Mouse (Mus musculus): ENCODE measurements around the gene Grk1. TPM values are rescaled to one million over a fixed set of nuclear protein-coding genes. Genes with fewer than 3 reads are reported as not detected.

Gene Grk1
- polyA plus RNA-seq, 1 experiment from 2014 or later, result not detected

- WGBS, result 79% methylated on average over 13 of the region's 13 CpGs
- no peaks in the 10 kb centered on the region for H3K4me1 ChIP-seq (ENCODE audit: control insufficient read depth, insufficient read depth, low read length)
- no peaks in the 10 kb centered on the region for H3K27me3 ChIP-seq (ENCODE audit: control insufficient read depth, insufficient read depth, low read depth, low read length)
- H3K27ac ChIP-seq (ENCODE audit: low read length), result no peak overlapping the region
- no peaks in the 10 kb centered on the region for H3K9me3 ChIP-seq (replicated peaks; ENCODE audit: control insufficient read depth, low read length, poor library complexity, severe bottlenecking)
- no peak overlapping the region for H3K4me3 ChIP-seq (ENCODE audit: low read depth, low read length)
- no peaks in the 10 kb centered on the region for H3K36me3 ChIP-seq (ENCODE audit: control insufficient read depth, insufficient read depth, low read length)
- no peak overlapping the region for H3K9ac ChIP-seq (ENCODE audit: low read depth, low read length)
- ATAC-seq, result no peak
- H3K4me2 ChIP-seq (ENCODE audit: low read length), result no peak overlapping the region
These were observed 18.5 kb upstream of the Grk1 start for GRCm38 (mm10) chr8:13386366-13386765.

- Histone ChIP-seq H3K9ac (ENCODE audit: low read depth, low read length) (no peak overlapping the region), H3K4me3 (ENCODE audit: low read depth, low read length) (no peak overlapping the region), H3K9me3 (replicated peaks; ENCODE audit: control insufficient read depth, low read length, poor library complexity, severe bottlenecking) (no peaks in the 10 kb centered on the region), H3K27ac (ENCODE audit: low read length) (no peak overlapping the region), H3K36me3 (ENCODE audit: control insufficient read depth, insufficient read depth, low read length) (no peaks in the 10 kb centered on the region), H3K27me3 (ENCODE audit: control insufficient read depth, insufficient read depth, low read depth, low read length) (no peaks in the 10 kb centered on the region), H3K4me1 (ENCODE audit: control insufficient read depth, insufficient read depth, low read length) (no peaks in the 10 kb centered on the region), H3K4me2 (ENCODE audit: low read length) (no peak overlapping the region)
- 84% methylated on average over 8 of the region's 8 CpGs for WGBS
- no peak for ATAC-seq
These were observed 17.2 kb upstream of the Grk1 start for GRCm38 (mm10) chr8:13387728-13388127.

DNA sequence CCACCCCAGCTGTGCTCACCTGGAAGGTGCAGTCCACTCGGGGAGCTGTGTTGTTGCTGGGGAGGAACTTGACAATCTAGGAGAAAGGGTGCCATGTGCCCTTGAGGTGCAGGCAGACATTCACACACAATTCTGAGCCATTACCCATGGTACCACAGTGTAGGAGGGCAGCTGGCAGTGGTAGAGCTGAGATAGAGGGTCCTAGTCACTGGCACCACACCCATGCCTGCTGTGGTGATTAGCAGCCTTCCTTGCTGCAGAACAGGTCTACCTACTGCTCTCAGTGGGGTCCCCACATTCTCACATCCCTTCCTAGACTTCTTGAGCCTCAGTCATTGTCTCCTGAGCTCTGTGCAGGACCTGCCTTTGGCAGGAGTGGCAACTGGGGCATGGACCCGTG, 16.1 kb upstream of the Grk1 start:
- no peak overlapping the region for H3K9ac ChIP-seq (ENCODE audit: low read depth, low read length)
- no peaks in the 10 kb centered on the region for H3K4me1 ChIP-seq (ENCODE audit: control insufficient read depth, insufficient read depth, low read length)
- H3K36me3 ChIP-seq (ENCODE audit: control insufficient read depth, insufficient read depth, low read length), result no peaks in the 10 kb centered on the region
- no peak overlapping the region for H3K4me2 ChIP-seq (ENCODE audit: low read length)
- no peak for ATAC-seq
- no peak overlapping the region for H3K4me3 ChIP-seq (ENCODE audit: low read depth, low read length)
- H3K9me3 ChIP-seq (replicated peaks; ENCODE audit: control insufficient read depth, low read length, poor library complexity, severe bottlenecking), result no peaks in the 10 kb centered on the region
- 84% methylated on average over 2 of the region's 2 CpGs for WGBS
- no peaks in the 10 kb centered on the region for H3K27me3 ChIP-seq (ENCODE audit: control insufficient read depth, insufficient read depth, low read depth, low read length)
- H3K27ac ChIP-seq (ENCODE audit: low read length), result no peak overlapping the region

DNA sequence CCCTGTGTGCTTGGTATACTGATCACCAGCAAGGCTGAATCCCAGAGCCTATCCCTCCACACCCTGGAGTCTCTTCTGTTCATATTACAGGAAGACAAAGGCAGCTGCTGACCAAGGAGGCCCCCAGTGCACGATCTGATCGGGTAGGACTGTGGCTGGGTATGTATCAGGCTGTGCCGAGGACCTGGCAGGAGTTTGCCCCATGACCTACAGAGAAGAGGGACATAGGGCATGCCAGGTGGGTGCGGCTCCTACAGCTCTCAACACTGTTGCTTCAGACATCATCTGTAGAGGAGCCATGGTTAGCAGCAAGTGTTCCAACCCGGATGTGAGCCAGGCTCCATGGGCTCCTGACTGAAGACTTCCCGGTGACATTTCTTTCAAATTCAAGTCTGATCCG, 11.0 kb upstream of the Grk1 start:
- no peaks in the 10 kb centered on the region for H3K9me3 ChIP-seq (replicated peaks; ENCODE audit: control insufficient read depth, low read length, poor library complexity, severe bottlenecking)
- WGBS, result 90% methylated on average over 7 of the region's 7 CpGs
- H3K4me2 ChIP-seq (ENCODE audit: low read length), result no peak overlapping the region
- H3K9ac ChIP-seq (ENCODE audit: low read depth, low read length), result no peak overlapping the region
- no peak for ATAC-seq
- no peak overlapping the region for H3K4me3 ChIP-seq (ENCODE audit: low read depth, low read length)
- H3K27ac ChIP-seq (ENCODE audit: low read length), result no peak overlapping the region
- H3K4me1 ChIP-seq (ENCODE audit: control insufficient read depth, insufficient read depth, low read length), result no peaks in the 10 kb centered on the region
- no peaks in the 10 kb centered on the region for H3K36me3 ChIP-seq (ENCODE audit: control insufficient read depth, insufficient read depth, low read length)
- H3K27me3 ChIP-seq (ENCODE audit: control insufficient read depth, insufficient read depth, low read depth, low read length), result no peaks in the 10 kb centered on the region

DNA sequence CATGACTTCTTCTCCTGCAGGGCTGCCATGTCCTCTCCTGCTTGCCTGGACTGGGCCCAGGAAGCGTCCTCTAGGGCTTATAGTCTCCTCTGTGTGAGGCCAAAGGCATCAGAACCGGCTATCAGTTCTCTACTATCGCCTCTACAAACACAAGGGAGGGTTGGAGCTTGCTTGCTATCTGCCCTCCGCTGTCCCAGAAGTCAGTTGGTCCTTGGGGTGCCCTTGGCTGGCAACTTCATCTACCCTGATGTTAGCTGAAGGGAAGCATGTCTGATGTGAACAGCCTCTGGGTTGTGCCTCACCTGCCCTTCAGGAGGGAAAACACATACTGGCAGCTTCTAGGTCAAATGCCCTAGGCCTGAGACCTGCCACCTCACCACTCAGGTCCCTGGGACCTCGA, 8.2 kb upstream of the Grk1 start, which contains the start of gene Atp4b:
Gene Atp4b, minus strand, starts transcription at position 101 of the 400 bp plus-strand sequence.
- Histone ChIP-seq H3K4me1 (ENCODE audit: control insufficient read depth, insufficient read depth, low read length) (no peaks in the 10 kb centered on the region), H3K4me2 (ENCODE audit: low read length) (no peak within 1 kb of the TSS), H3K27ac (ENCODE audit: low read length) (no peak within 1 kb of the TSS), H3K9me3 (replicated peaks; ENCODE audit: control insufficient read depth, low read length, poor library complexity, severe bottlenecking) (no peaks in the 10 kb centered on the region), H3K4me3 (ENCODE audit: low read depth, low read length) (no peak within 1 kb of the TSS), H3K27me3 (ENCODE audit: control insufficient read depth, insufficient read depth, low read depth, low read length) (no peaks in the 10 kb centered on the region), H3K36me3 (ENCODE audit: control insufficient read depth, insufficient read depth, low read length) (no peaks in the 10 kb centered on the region), H3K9ac (ENCODE audit: low read depth, low read length) (no peak within 1 kb of the TSS)
- no peak for ATAC-seq
- WGBS, result 85% methylated on average over 5 of the region's 5 CpGs

DNA sequence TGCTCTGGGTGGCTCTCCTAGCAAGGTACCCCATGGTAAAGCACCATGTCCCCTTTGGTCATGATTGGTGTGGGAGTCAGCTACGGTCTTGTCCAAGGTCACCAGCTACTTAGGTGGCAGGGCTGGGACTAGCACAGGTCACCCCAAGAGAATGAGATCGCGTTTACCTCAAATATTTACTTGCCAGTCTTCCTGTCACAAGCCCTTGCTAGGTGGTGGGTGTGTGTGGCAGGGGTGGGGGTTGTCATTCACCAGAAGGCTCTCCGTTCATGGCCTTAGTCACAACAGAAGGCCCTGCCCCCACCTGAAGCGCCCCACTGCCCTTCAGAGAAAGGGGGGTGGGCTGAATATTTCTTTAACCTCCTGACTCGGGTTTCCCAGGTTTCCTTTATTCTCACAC, 1.4 kb upstream of the Grk1 start:
- Histone ChIP-seq H3K4me1 (ENCODE audit: control insufficient read depth, insufficient read depth, low read length) (no peaks in the 10 kb centered on the region), H3K36me3 (ENCODE audit: control insufficient read depth, insufficient read depth, low read length) (no peaks in the 10 kb centered on the region), H3K27me3 (ENCODE audit: control insufficient read depth, insufficient read depth, low read depth, low read length) (no peaks in the 10 kb centered on the region)

DNA sequence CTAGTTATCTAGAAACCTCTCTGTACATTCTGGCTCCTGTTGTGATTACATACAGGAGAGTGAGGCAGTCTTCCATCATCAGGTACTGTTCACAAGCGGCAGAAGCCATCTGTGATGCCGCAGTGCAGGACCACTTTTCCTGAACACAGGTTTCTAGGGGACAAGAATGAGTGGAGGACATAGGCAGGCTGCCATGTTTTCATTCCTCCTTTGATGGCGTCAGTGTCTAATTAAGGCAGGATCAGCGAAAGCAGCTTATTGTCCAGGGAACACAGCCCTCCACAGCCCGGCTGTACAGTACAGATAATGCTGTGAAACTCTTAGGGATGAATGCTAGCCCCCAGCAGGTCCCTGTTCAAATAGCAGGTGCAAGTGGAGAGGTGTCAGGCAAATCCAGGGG, 1.1 kb downstream of the Grk1 start:
- WGBS, result 48% methylated on average over 5 of the region's 5 CpGs
- Histone ChIP-seq H3K4me3 (ENCODE audit: low read depth, low read length) (no peak overlapping the region), H3K4me2 (ENCODE audit: low read length) (no peak overlapping the region), H3K4me1 (ENCODE audit: control insufficient read depth, insufficient read depth, low read length) (no peaks in the 10 kb centered on the region), H3K27ac (ENCODE audit: low read length) (no peak overlapping the region), H3K9ac (ENCODE audit: low read depth, low read length) (no peak overlapping the region), H3K36me3 (ENCODE audit: control insufficient read depth, insufficient read depth, low read length) (no peaks in the 10 kb centered on the region), H3K9me3 (replicated peaks; ENCODE audit: control insufficient read depth, low read length, poor library complexity, severe bottlenecking) (no peaks in the 10 kb centered on the region), H3K27me3 (ENCODE audit: control insufficient read depth, insufficient read depth, low read depth, low read length) (no peaks in the 10 kb centered on the region)
- ATAC-seq, result no peak

More for the DNA sequence above, 1.4 kb upstream of the Grk1 start:
- Histone ChIP-seq H3K4me2 (ENCODE audit: low read length) (no peak overlapping the region), H3K9me3 (replicated peaks; ENCODE audit: control insufficient read depth, low read length, poor library complexity, severe bottlenecking) (no peaks in the 10 kb centered on the region), H3K9ac (ENCODE audit: low read depth, low read length) (no peak overlapping the region), H3K4me3 (ENCODE audit: low read depth, low read length) (no peak overlapping the region), H3K27ac (ENCODE audit: low read length) (no peak overlapping the region)
- WGBS, result 85% methylated on average over 6 of the region's 6 CpGs
- ATAC-seq, result no peak

DNA sequence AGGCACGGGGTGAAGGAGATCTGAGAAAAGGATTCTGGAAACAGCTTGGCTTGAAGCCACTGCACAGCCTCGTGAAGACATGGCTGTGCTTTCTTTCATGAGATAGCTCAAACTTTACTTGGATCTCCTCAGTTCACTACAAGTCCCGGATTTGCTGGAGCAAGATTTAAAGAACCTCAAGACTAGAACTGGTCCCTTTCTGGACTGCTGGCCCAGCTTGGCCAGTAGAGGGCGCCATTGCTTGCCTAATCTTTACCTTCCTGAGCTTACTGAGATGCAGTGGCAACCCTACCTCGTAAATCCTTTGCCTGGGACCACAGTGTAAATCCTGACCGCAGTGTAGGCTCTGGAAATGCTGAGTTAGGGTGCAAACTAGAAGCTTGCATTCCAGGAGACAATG, 6.7 kb downstream of the Grk1 start:
- Histone ChIP-seq H3K9ac (ENCODE audit: low read depth, low read length) (no peak overlapping the region), H3K27me3 (ENCODE audit: control insufficient read depth, insufficient read depth, low read depth, low read length) (no peaks in the 10 kb centered on the region), H3K36me3 (ENCODE audit: control insufficient read depth, insufficient read depth, low read length) (no peaks in the 10 kb centered on the region), H3K4me1 (ENCODE audit: control insufficient read depth, insufficient read depth, low read length) (no peaks in the 10 kb centered on the region), H3K27ac (ENCODE audit: low read length) (no peak overlapping the region), H3K9me3 (replicated peaks; ENCODE audit: control insufficient read depth, low read length, poor library complexity, severe bottlenecking) (no peaks in the 10 kb centered on the region), H3K4me2 (ENCODE audit: low read length) (no peak overlapping the region), H3K4me3 (ENCODE audit: low read depth, low read length) (no peak overlapping the region)
- 0 out of 2 replicates have a peak, but pooled peaks have one; percentile 58 for ATAC-seq
- 32% methylated on average over 6 of the region's 6 CpGs for WGBS

GRCm38 (mm10) chr8:13412891-13413558, 8.1 kb downstream of the Grk1 start:
- H3K4me1 ChIP-seq (ENCODE audit: control insufficient read depth, insufficient read depth, low read length), result no peaks in the 10 kb centered on the region
- ATAC-seq, result peak; percentile 42; the same call in 1 of the 2 replicates
- no peak overlapping the region for H3K27ac ChIP-seq (ENCODE audit: low read length)
- 61% methylated on average over 13 of the region's 13 CpGs for WGBS
- H3K9me3 ChIP-seq (replicated peaks; ENCODE audit: control insufficient read depth, low read length, poor library complexity, severe bottlenecking), result no peaks in the 10 kb centered on the region
- no peaks in the 10 kb centered on the region for H3K36me3 ChIP-seq (ENCODE audit: control insufficient read depth, insufficient read depth, low read length)
- H3K9ac ChIP-seq (ENCODE audit: low read depth, low read length), result no peak overlapping the region
- H3K27me3 ChIP-seq (ENCODE audit: control insufficient read depth, insufficient read depth, low read depth, low read length), result no peaks in the 10 kb centered on the region
- no peak overlapping the region for H3K4me2 ChIP-seq (ENCODE audit: low read length)
- no peak overlapping the region for H3K4me3 ChIP-seq (ENCODE audit: low read depth, low read length)

All from midbrain, embryonic 16.5 days (tissue).